ENCODE assay signal across 20 mouse cellular contexts in the genomic region with DNA sequence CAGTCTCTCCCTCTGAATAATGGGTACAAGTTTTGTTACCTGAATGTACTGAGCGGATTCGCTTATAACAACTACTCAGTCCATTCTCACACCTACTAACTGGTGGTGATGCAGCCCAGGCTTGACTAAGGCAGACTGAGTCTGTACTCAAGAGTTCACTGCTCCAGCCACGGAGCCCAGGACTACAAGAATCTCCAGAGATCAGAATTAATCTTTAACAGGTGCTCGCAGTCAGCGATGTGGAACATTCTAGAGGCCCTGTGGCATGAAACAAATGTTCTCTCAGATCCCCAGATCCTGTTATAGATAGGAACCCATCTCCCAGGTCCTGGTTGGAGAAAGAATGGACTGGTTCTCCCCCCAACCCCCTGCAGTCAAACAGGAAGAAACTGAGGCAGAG. TPM values are rescaled to one million over a fixed set of nuclear protein-coding genes. Genes with fewer than 3 reads are reported as not detected.
DNase-seq lines count a peak whose midpoint lies in the region; ATAC-seq and TF ChIP-seq lines count a peak whose summit lies in the region.
"Had no signal": no experiment of that assay in that cellular context is flagged by ENCODE, and none has a peak within 500 bp of the region (broad histone marks: within the 10 kb centered on the region; RNA-seq: fewer than 3 reads in every experiment).

No protein-coding gene starts in this region.

- peaks cover 74% of the 10 kb centered on the region for H3K4me1 ChIP-seq in kidney, embryonic 15.5 days
- H3K4me1 ChIP-seq in hindbrain, embryonic 10.5 days (replicated peaks) = peaks cover 28% of the 10 kb centered on the region

- intact Hi-C loops in left cerebral cortex, postnatal 36 days (cut with DNase I) = no loop called here

- no peak for TF ChIP-seq CTCF in Patski (IDR thresholded peaks at IDR 0.05)

- H3K9ac ChIP-seq in kidney, embryonic 15.5 days = no peak overlapping the region
- H3K9ac ChIP-seq: embryonic facial prominence, embryonic 15.5 days; hindbrain, embryonic 15.5 days had no signal

- H3K4me3 ChIP-seq in kidney, embryonic 15.5 days (replicated peaks) = no peak overlapping the region
- H3K4me3 ChIP-seq in hindbrain, embryonic 10.5 days = no peak overlapping the region
- H3K4me3 ChIP-seq: embryonic facial prominence, embryonic 15.5 days; erythroblast, embryonic 14.5 days; forebrain, embryonic 10.5 days; heart, adult 2 months; hindbrain, embryonic 15.5 days had no signal

- no peaks in the 10 kb centered on the region for H3K27me3 ChIP-seq in Patski
- peaks cover 34% of the 10 kb centered on the region for H3K27me3 ChIP-seq in kidney, embryonic 15.5 days
- H3K27me3 ChIP-seq in hindbrain, embryonic 10.5 days (ENCODE audit: insufficient read depth, poor library complexity, severe bottlenecking) = peaks cover 87% of the 10 kb centered on the region

- H3K27ac ChIP-seq in kidney, embryonic 15.5 days = peak overlapping the region; percentile 75
- H3K27ac ChIP-seq in hindbrain, embryonic 10.5 days = no peak overlapping the region
- H3K27ac ChIP-seq: embryonic facial prominence, embryonic 15.5 days; forebrain, embryonic 10.5 days; heart, adult 2 months; hindbrain, embryonic 15.5 days had no signal

- ATAC-seq in Patski = no peak
- no peak for ATAC-seq in kidney, embryonic 15.5 days (replicated peaks; ENCODE audit: low FRiP score)
- ATAC-seq: CD4-positive, CD25-positive, alpha-beta regulatory T cell, adult 4 months; forebrain, embryonic 14.5 days had no signal

- CTCF ChIA-PET in Patski (lab: Charles Lee) = interaction anchor here (2.4 to 2.5 kb wide), 2 partner anchors 11 to 16 kb away, joined by 10 to 11 read pairs; no protein-coding TSS in a partner anchor

- H3K9me3 ChIP-seq in kidney, embryonic 15.5 days (replicated peaks) = no peaks in the 10 kb centered on the region
- no peaks in the 10 kb centered on the region for H3K9me3 ChIP-seq in hindbrain, embryonic 10.5 days
- H3K9me3 ChIP-seq: embryonic facial prominence, embryonic 15.5 days; forebrain, embryonic 10.5 days; G1E; hindbrain, embryonic 15.5 days had no signal

- 76% methylated on average over 5 of the region's 5 CpGs for WGBS in kidney, embryonic 15.5 days
- 89% methylated on average over 5 of the region's 5 CpGs for WGBS in hindbrain, embryonic 10.5 days

- peak overlapping the region; percentile 96; the same call in 1 of the 2 replicates for H3K4me2 ChIP-seq in kidney, embryonic 15.5 days
- H3K4me2 ChIP-seq: embryonic facial prominence, embryonic 15.5 days; heart, embryonic 11.5 days; hindbrain, embryonic 15.5 days had no signal

- POLR2A ChIA-PET in Patski (lab: Charles Lee) = interaction anchor here (1.0 to 1.7 kb wide), 3 partner anchors 8 to 81 kb away, joined by 3 read pairs; no protein-coding TSS in a partner anchor

- no peaks in the 10 kb centered on the region for H3K36me3 ChIP-seq in kidney, embryonic 15.5 days
- no peaks in the 10 kb centered on the region for H3K36me3 ChIP-seq in hindbrain, embryonic 10.5 days
- H3K36me3 ChIP-seq: embryonic facial prominence, embryonic 15.5 days; forebrain, embryonic 10.5 days; G1E; hindbrain, embryonic 15.5 days had no signal

- peak; percentile 44 for DNase-seq in Patski (ENCODE audit: low read depth, low spot score)
- DNase-seq in kidney, adult 18-20 months = peak; percentile 52
- peak; percentile 76 for DNase-seq in kidney, postnatal 14 days
- no peak for DNase-seq in left cerebral cortex, postnatal 36 days (ENCODE audit: low spot score in 2 of 2)
- no peak for DNase-seq in ovary, postnatal 36 days (ENCODE audit: low spot score)
- DNase-seq in hindbrain, embryonic 10.5 days (ENCODE audit: low spot score) = no peak
- DNase-seq: adrenal gland, postnatal 10 days; cerebellum, adult 18-20 months; cerebellum, adult 9-11 months; cerebellum, postnatal 36 days; heart, adult 2 months had no signal

- in situ Hi-C loops in Patski (cut with MboI; ENCODE audit: low pct_unique_long_range_greater_than_20kb) = no loop called here

RNA-seq across cellular contexts. Expression of gene Trpv4, which starts 2.5 kb away (rescaled TPM):
- 88.3 TPM for polyA plus RNA-seq in Patski (2021)
- polyA plus RNA-seq in kidney, embryonic 15.5 days (2015; fragmentation: Nextera tagmentation; extraction: Ambion mirVana) = 21.8 and 23.4 TPM in 2 replicates
- 1 to 10 TPM; 1.5 to 2.6 TPM for total RNA-seq in left cerebral cortex, postnatal 36 days (2021)
- 0.60 and 0.64 TPM in 2 replicates for polyA plus RNA-seq in hindbrain, embryonic 10.5 days (2016; fragmentation: Nextera tagmentation; extraction: Ambion mirVana)
- total RNA-seq: G1E had no signal

RNA-seq across cellular contexts. Expression of gene Gltp, which starts 35.1 kb away (rescaled TPM):
- polyA plus RNA-seq in Patski (2021) = 61.4 TPM
- polyA plus RNA-seq in kidney, embryonic 15.5 days (2015; fragmentation: Nextera tagmentation; extraction: Ambion mirVana) = 78.5 and 79.2 TPM in 2 replicates
- total RNA-seq in left cerebral cortex, postnatal 36 days (2021) = 10 to 100 TPM; 24.3 to 32.4 TPM
- 80.4 and 90.3 TPM in 2 replicates for polyA plus RNA-seq in hindbrain, embryonic 10.5 days (2016; fragmentation: Nextera tagmentation; extraction: Ambion mirVana)

RNA-seq across cellular contexts. Expression of gene Tchp, which starts 51.8 kb away (rescaled TPM):
- 24.5 TPM for polyA plus RNA-seq in Patski (2021)
- 16.5 and 17.4 TPM in 2 replicates for polyA plus RNA-seq in kidney, embryonic 15.5 days (2015; fragmentation: Nextera tagmentation; extraction: Ambion mirVana)
- 10 to 100 TPM in 1 of 2 experiments, 1 to 10 TPM in 1; 8.6 to 15.5 TPM for total RNA-seq in left cerebral cortex, postnatal 36 days (2021)
- polyA plus RNA-seq in hindbrain, embryonic 10.5 days (2016; fragmentation: Nextera tagmentation; extraction: Ambion mirVana) = 17.9 and 20.8 TPM in 2 replicates

Comparison
In these comparisons a context has a peak if more than half of its experiments do, and no peak if none do; other contexts are left out.
1. DNase-seq: peak in Patski (single experiment), kidney, adult 18-20 months (single experiment) and kidney, postnatal 14 days (single experiment); none in left cerebral cortex, postnatal 36 days (0 of 2), ovary, postnatal 36 days (single experiment) and hindbrain, embryonic 10.5 days (single experiment).
2. RNA of gene Trpv4, which starts 2.5 kb away (polyA plus RNA-seq): 88.3 TPM in Patski (single experiment) and 21.8 to 23.4 TPM in kidney, embryonic 15.5 days; 0.60 to 0.64 TPM in hindbrain, embryonic 10.5 days; every median in the first group is over 10 times any median in the second.